Mouse (Mus musculus) thymus, postnatal 10 days (tissue): ENCODE measurements around the gene Akr1c21.
A peak's percentile ranks its signal among the peaks of the same experiment; 100 is the strongest.
"Not testable (repeated sequence)": the region's sequence is repeated elsewhere in the genome, so short reads cannot be mapped to it uniquely, and the experiment has no call there.

Experiments
- DNase-seq, 2 experiments: peaks; one replicate each; pipeline ENCODE4 v3.0.0; 2021; ENCODE audit warnings: low spot score in 2 of 2

The Akr1c21 gene

GRCm38 (mm10) chr13:4573871-4574270 lies at the start of gene Akr1c21:
TSS of gene Akr1c21 (plus strand) at chr13:4574075.
- no peak for DNase-seq

GRCm38 (mm10) chr13:4559143-4559542 lies 14.7 kb upstream of the Akr1c21 start:
- DNase-seq = no peak

- DNase-seq = no peak
Measured at GRCm38 (mm10) chr13:4560500-4560899, 13.4 kb upstream of the Akr1c21 start.

- DNase-seq = no peak
Measured at GRCm38 (mm10) chr13:4565996-4566395, 7.9 kb upstream of the Akr1c21 start.

GRCm38 (mm10) chr13:4576921-4577320 lies 3.0 kb downstream of the Akr1c21 start:
- DNase-seq = no peak

GRCm38 (mm10) chr13:4603431-4603830 lies 29.6 kb downstream of the Akr1c21 start:
- not testable (repeated sequence) for DNase-seq

GRCm38 (mm10) chr13:4606821-4607220 lies 32.9 kb downstream of the Akr1c21 start:
- DNase-seq = no peak

GRCm38 (mm10) chr13:4608530-4608929 lies 34.7 kb downstream of the Akr1c21 start:
- no peak for DNase-seq

GRCm38 (mm10) chr13:4608961-4609409 lies 35.1 kb downstream of the Akr1c21 start, which contains the start of gene Akr1e1:
TSS of gene Akr1e1 (minus strand) at chr13:4609174.
- peak; percentile 48 to 56 for DNase-seq

- peak in 1 of 2 experiments; percentile 16 for DNase-seq
Measured at GRCm38 (mm10) chr13:4610902-4611301, 37.0 kb downstream of the Akr1c21 start.
